Mouse (Mus musculus) liver, adult (tissue): ENCODE results near the gene Ralgapa1.

Experiments used
- GATA4 ChIP-seq: IDR thresholded peaks from 2 replicates; pipeline ENCODE4 v1.6.1; 2014; ENCODE audit warnings: mild to moderate bottlenecking, low read length; ENCODE audit not compliant: insufficient replicate concordance

The Ralgapa1 gene

DNA sequence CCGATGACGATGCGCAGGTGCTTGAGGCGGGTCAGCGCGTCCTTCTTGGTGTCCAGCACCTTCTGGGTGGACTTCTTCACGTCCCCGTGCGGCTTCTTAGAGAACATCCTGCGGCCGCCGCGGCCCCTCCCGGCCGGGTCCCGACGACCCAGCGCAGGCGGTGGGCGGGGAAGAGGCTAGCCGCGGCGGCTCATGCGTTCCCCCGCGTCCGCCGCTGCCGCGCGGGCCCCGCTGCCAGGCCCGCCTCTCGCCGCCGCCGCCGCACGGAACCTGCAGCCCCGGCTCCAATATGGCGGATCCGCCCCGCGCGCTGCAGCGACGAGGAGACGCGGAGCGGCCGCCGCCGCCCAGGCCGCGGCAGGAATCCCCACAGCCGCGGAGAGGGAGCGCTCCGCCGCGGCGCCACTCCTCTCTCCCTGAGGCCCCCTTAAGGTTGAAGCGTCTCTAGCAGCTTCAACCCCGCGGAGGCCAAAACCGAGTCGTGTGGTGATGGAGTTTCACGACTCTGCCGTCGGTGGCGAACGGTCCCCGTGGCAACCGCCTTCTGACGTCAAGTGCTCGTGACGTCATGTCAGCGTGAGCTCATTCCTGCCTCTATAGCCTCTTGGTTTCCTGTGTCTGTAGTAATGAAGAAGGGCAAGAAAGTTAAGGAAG lies at the start of gene Ralgapa1:
Gene Ralgapa1, minus strand, starts transcription at position 507 of the 654 bp plus-strand sequence.
- no peak for TF ChIP-seq GATA4

DNA sequence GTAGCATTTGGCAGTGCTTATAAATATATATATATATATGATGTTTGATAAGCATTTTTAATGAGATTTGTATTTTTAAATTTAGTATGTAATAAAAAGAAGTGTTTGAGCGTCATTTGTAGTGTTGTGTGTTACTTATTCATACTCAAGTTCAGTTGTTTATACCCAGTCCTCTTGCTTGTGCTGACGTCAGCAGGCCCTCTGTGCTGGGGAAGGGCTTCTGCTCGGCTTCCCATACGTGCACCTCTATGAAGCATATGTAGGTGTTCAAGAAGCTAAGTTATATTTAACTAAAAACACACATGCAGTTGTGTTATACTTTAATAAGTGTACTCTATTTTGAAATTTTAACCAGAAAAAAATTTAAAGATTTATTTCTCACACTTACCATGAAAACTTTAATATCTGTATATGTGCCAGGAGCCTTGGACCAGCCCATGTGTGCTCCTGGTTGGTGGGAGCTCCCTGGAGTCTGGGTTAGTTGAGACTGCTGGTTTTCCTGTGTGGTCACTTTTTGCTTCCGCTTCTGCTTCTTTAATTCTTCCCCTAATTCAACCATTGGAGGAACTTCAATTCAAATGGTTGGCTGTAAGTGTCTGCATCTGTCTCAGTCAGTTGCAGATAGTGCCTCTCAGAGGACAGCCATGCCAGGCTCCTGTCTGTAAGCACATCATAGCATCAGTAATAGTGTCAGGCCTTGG lies 48.8 kb upstream of the Ralgapa1 start:
- no peak for TF ChIP-seq GATA4

DNA sequence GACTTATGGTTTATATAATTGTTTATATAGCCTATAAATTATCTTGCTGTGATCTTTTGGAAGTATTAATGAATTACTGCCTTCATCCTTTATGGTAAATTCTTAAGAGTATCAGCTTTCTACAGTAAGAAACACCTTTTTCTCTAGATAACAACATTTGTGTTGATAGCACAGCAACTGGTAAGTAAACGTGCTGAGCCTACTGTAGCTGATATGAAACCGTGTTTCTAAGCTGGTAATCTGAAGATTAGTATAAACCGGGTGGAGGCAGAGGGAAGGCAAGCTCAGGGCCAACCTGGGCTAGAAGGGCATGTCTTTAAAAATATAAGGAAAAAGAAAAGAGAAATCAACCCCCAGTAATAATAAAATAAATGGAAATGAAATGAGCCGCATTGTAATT lies 46.8 kb upstream of the Ralgapa1 start:
- TF ChIP-seq GATA4 = no peak

DNA sequence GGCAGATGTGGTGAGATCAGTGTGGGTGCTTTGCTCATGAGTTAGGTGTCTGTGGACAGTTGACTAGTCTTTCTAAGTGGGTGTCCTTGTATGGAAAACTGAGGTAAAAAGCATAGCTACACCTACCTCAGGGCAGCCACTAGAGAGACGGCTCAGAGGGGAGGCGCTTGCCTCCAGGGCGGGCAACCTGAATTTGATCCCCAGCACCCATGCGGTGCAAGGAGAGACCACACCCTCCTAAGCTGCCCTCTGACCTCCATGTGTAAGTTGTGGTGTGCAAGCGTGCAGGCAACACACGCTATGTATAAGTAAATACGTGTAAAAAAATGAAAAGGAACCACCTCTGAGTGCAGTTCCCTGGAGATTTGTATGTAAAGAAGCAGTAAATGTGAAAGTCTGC lies 39.7 kb upstream of the Ralgapa1 start:
- no peak for TF ChIP-seq GATA4

DNA sequence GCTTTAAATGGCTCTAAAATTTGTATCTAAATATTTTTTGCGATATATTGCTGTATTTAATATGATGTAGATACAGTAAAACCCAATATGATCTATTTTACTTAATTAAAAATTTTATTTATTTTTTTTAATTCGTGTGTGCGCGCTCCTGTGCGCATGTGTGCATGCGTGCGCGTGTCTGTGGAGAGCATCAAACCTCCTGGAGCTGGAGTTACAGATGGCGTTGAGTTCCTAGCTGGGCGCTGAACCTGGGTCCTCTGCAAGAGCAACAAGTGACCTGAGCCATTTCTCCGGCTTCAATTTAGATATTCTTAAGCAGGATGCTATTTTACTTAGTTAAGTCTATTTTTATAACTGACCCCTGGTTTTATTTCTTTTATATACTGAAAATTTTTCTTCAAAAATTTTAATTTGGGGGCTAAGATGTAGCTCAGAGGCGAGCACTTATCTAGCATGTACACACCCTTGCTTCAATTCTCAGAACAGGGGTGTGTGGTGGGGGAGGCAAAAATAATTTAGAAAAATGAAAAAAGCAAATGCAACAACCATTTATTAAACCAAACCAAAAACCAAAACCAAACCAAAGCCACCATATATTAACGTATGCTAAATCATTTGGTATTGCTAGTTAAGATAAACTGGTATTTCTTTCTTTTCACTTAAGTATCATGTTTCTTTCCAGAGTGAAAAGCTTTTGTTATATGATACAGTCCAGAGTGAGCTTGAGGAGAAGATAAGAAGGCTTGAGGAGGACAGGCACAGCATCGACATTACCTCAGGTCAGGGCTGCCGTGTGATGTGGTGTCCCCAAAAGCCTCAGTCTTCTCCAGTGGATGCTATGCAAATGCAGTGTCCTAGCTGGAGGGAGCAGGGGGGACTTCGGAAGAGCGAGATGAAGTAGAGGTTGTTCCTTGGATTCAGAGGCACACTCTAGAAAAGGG lies 38.7 kb upstream of the Ralgapa1 start:
- TF ChIP-seq GATA4 = no peak

DNA sequence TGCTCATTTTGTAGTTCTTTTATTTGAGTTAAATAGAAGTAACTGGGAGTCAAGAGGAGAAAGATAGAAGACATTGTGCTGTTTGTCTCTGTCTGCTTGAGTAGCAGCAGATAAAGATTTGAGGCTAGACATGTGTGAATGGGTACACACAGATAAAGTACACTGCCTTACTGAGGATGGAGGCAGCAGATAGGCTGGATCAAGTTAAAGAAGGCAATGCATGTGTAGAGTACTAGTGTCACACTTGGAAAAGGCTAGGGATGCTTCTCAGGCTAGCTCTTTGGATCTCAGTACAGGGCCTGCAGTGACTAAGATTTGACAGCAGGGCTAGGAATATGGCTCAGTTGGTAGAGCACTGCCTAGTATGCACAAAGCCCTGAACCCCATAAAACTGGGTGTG lies 29.7 kb upstream of the Ralgapa1 start:
- no peak for TF ChIP-seq GATA4

DNA sequence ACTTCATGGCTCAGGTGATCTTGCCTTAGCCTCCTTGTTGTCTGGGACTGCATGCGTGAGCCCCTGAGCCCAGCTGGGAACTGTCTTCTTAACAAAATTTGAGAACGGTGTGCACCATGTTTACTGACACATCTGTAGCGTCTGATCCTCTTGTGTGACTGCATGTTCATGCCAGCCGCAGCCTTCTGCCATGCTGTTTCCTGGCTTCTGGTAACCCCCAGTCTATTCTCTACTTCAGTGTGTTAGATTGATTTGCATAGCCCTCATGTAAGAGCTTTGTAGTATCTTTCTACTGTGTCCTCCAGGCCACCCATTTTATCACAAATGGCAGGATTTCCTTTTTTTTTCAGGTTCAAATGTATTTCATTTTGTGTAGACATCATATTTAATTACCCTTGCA lies 26.9 kb upstream of the Ralgapa1 start:
- TF ChIP-seq GATA4 = no peak

DNA sequence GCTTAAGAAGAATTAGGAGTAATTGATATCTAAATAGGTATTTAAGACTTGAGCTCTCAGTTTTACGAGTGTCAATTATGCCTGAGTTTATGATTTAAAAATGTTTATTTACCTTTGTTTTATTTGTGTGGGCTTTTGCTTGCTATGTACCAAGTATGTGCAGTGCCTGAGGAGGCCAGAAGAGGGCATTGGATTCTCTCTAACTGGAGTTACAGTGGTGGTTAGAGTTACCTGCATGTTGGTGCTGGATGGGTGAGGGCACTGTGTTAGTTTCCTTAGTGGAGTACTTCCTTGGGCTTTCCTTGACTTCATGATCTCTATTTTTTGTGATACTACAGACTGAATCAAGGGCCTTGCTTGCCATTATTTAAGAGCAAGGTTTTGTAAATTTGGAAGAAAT lies 25.8 kb upstream of the Ralgapa1 start:
- TF ChIP-seq GATA4 = no peak

DNA sequence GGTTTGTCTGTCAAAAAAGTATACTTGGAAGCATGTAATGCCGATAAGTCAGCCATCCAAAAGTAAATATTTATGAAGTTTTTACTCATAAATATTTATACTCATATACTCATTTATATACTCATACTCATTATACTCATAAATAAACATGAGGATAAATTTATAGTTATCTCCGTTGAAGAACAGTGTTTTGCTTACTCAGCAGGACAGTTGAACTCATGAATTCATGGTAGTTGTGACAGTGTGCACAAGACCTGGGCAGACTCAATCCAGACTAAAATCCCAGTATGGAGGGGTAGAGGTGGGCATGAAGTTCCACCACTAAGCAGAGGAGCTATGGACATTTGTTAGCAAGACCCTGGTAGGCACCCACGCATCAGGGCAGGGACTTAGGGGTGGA lies 16.5 kb upstream of the Ralgapa1 start:
- TF ChIP-seq GATA4 = no peak

DNA sequence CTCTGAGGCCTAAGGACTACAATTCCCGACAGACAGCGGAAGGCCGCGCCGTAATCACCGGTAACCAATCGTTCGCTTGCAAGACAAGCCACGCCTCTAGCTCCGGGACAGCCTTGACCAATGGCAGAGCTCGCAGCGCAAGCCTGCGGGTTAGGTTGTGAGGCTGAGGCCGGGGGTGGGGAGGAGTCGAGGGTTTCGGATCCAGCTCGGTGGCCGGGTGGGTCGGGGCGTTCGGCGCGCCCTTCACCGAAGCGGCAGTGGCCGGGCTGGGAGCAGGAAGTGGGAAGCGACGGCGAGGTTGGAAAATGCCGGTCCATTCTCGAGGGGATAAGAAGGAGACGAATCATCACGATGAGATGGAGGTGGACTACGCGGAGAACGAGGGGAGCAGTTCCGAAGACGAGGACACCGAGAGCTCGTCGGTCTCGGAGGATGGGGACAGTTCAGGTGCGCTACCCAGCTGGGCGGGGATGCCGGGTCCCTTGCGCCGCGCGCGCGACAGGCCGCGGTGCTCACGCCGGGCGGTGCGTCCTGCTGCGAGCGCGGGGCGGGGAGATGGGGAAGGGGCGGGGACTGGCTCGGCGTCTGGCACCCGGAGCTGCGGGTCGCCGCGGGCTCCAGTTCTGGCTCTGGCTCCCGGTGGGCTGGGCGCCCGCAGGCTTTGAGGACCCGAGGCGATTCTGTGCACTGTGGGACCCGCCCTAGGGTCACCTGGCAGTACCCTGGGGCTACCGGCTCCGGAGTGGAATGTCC lies 15.4 kb upstream of the Ralgapa1 start, which contains the start of gene Brms1l:
Gene Brms1l, plus strand, starts transcription at position 126 of the 753 bp plus-strand sequence.
- 0 out of 2 replicates have a peak, but pooled peaks have one; percentile 1 for TF ChIP-seq GATA4

DNA sequence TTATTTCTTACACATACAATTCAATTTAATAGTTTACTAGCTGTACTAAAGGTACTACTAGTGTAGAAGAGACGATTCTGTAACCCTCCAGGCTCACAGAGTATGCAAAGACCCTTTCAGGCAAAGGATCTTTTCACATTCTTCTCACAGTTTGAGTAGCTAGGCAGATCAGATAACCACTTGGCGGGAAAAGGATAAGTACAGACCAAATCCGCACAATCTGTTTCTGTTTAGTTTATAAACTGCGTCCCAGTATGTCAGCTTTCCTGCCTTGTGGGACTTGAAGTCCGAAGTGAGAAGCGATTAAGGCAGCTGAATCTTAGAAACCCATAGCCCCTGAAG lies 14.9 kb upstream of the Ralgapa1 start:
- TF ChIP-seq GATA4 = 0 out of 2 replicates have a peak, but pooled peaks have one; percentile 44

DNA sequence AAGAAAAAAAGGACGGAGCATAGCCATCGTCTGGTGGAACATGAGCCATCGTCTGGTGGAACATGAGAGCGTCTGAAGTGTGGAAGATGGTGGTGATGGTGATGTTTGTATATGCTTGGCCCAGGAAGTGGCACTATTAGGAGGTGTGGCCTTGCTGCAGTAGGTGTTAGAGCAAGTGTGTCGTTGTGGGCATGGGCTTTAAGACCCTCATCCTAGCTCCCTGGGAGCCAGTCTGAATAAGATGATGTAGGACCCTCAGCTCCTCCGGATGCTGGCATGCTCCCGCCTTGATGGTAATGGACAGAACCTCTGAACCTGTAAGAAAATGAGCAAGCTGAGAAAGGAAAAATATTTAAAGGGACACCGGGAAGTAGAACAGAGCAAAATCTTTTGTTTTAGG lies 13.9 kb upstream of the Ralgapa1 start:
- no peak for TF ChIP-seq GATA4

DNA sequence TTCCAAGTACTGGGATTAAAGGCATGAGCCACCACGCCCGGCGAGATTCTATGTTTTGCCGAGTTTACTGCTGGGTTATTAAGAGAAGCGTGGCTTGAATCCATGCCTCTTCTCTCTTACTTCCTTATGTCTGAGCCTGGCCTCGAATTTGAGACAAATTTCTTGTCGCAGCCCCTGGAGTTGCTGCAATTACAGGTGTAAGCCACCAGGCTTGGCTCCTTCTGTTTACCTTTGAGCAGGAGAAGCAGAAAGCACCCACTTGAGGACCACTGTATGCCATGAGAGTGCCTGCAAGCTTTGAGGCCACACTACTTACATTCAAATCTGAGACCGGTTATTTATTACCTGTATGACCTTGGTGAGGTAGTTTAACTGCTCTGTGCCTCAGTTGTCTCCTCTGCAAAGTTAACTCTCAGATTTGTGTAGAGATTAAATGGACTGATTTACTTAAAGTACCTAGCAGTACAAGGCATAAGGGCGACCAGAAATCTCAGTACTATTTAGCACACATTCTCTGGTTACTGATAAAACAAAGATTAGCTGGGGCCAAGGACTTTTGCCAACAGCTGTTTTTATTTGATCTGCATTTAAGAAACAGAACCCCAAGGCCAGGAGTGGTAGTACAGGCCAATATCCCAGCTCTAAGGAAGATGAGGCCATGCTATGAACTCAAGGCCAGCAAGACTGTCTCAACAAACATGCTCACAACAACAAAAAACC lies 13.1 kb upstream of the Ralgapa1 start:
- no peak for TF ChIP-seq GATA4

DNA sequence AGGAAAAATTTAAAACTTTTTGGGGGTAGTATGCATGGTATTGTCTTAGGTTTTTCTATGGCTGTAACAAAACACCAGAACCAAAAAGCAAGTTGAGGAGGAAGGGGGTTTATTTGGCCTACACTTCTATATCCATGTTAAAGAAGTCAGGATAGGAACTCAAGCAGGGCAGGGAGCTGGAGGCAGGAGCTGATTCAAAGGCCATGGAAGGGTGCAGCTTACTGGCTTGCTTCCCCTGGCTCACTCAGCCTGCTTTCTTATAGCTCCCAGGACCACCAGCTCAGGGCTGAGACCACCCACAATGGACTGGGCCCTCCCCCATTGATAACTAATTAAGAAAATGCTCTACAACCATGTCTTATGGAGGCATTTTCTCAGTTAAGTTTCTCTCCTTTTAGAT lies 12.0 kb upstream of the Ralgapa1 start:
- TF ChIP-seq GATA4 = no peak
